Mouse (Mus musculus) midbrain, postnatal 0 days (tissue): Measurements from ENCODE around the gene Avil. TPM values are rescaled to one million over a fixed set of nuclear protein-coding genes. Genes with fewer than 3 reads are reported as not detected.
A peak's percentile ranks its signal among the peaks of the same experiment; 100 is the strongest.

Experiments used
- ATAC-seq: fragments of 200-750 bp; cut with Nextera tagmentation; 2 replicates; pipeline ENCODE4 v1.8.0; 2017; ENCODE audit warnings: moderate number of reproducible peaks, mild to moderate bottlenecking, moderate TSS enrichment, moderate library complexity; ENCODE audit not compliant: low FRiP score
- DNase-seq: peaks from one replicate; pipeline ENCODE4 v3.0.0-alpha.2; 2015; ENCODE audit warnings: low spot score
- H3K27ac ChIP-seq: fragments of 300-500 bp; sonication (generic); 2 replicates; pipeline ENCODE4 v1.5.1; 2014; ENCODE audit warnings: low read depth, mild to moderate bottlenecking, low read length, mixed read lengths
- H3K27me3 ChIP-seq: fragments of 300-500 bp; sonication (generic); 2 replicates; pipeline ENCODE4 v1.6.1; 2014; ENCODE audit warnings: low read length, control low read depth, mixed read lengths; ENCODE audit not compliant: insufficient read depth
- H3K36me3 ChIP-seq: fragments of 300-500 bp; sonication (generic); 2 replicates; pipeline ENCODE4 v1.6.1; 2014; ENCODE audit warnings: low read length, control low read depth, mixed read lengths; ENCODE audit not compliant: insufficient read depth
- H3K4me1 ChIP-seq: fragments of 300-500 bp; sonication (generic); 2 replicates; pipeline ENCODE4 v1.6.1; 2014; ENCODE audit warnings: mild to moderate bottlenecking, control low read depth, antibody characterized with exemption, low read length, mixed read lengths; ENCODE audit not compliant: insufficient read depth
- H3K4me2 ChIP-seq: fragments of 300-500 bp; sonication (generic); 2 replicates; pipeline ENCODE4 v1.6.1; 2014; ENCODE audit warnings: low read depth, mild to moderate bottlenecking, low read length, mixed read lengths; ENCODE audit not compliant: poor library complexity, severe bottlenecking
- H3K4me3 ChIP-seq: fragments of 300-500 bp; sonication (generic); 2 replicates; pipeline ENCODE4 v1.5.1; 2014; ENCODE audit warnings: low read depth, mild to moderate bottlenecking, low read length, moderate library complexity
- H3K9ac ChIP-seq: fragments of 300-500 bp; sonication (generic); replicated peaks from 2 replicates; pipeline ENCODE4 v1.6.1; 2014; ENCODE audit warnings: mild to moderate bottlenecking, low read length, moderate library complexity, mixed read lengths; ENCODE audit not compliant: poor library complexity, severe bottlenecking
- H3K9me3 ChIP-seq: fragments of 300-500 bp; sonication (generic); 2 replicates; pipeline ENCODE4 v1.6.1; 2016; ENCODE audit warnings: low read length, control low read depth
- CTCF ChIP-seq: IDR thresholded peaks from 2 replicates; pipeline ENCODE4 v1.5.1; 2016; ENCODE audit warnings: antibody characterized with exemption, mild to moderate bottlenecking
- WGBS: fragments of 180-500 bp; shearing (Covaris S2); extraction: QIAGEN DNeasy Blood & Tissue Kit; methylation state at CpG from one replicate; pipeline ENCODE4 v1.1.7; 2014; 5-methylcytosine and 5-hydroxymethylcytosine counted together
- polyA plus RNA-seq: library from polyadenylated mRNA; unstranded; fragments of >200 nt; fragmentation: Nextera tagmentation; extraction: Ambion mirVana; gene quantifications from 2 replicates; pipeline ENCODE4 v1.2.1, GENCODE M21; 2015
- total RNA-seq: library from RNA; depleted of rRNA; stranded (reverse); fragments of >200 nt; gene quantifications from 2 replicates; pipeline ENCODE4 v1.2.3, GENCODE M21; 2014

The Avil gene
- total and polyA plus RNA-seq, 2 experiments from 2014 or later: 1.3 to 2.0 TPM

GRCm38 (mm10) chr10:126987183-126988118 lies 13.1 kb upstream of the Avil start:
- DNase-seq (no peak), ATAC-seq (no peak)
- H3K9me3 ChIP-seq: no peaks in the 10 kb centered on the region
- H3K27me3 ChIP-seq: no peaks in the 10 kb centered on the region
- H3K4me2 ChIP-seq: no peak overlapping the region
- H3K4me3 ChIP-seq: no peak overlapping the region
- 67% methylated on average over 8 of the region's 8 CpGs for WGBS
- TF ChIP-seq CTCF: no peak
- no peak overlapping the region for H3K27ac ChIP-seq
- peaks cover 22% of the 10 kb centered on the region for H3K4me1 ChIP-seq
- H3K9ac ChIP-seq: no peak overlapping the region
- H3K36me3 ChIP-seq: peaks cover 9% of the 10 kb centered on the region

DNA sequence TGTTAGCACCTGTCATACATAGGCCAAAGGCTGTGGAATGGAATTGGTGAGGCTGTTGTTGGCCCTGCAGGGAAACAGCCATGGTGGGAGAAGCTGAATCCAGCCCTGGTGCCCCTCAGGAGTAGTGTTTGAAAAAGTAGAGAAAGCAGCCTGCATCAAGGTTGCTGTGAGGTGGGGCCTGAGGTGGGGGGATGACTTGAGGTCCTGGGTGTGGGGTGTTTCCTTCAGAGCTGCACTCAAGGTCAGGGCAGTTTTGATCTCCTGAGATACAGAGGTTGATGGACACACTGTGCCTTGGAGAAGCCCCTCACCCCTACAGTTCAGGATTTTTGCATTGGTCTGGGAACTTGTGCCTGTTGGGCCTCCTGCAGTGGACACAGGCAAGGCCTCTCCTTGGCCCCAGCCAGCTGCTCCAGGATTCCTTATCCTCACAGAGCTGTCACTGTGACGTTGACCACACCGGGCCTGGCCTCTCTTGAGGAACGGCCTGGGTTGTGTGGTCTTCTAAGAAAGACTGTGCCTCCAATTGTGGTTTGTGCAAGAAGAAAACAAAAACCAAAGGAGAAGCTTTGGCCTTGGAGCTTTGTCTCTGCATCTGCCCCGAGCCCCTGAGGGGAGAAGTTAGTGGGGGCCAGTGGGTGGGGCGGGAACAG lies 11.9 kb upstream of the Avil start:
- H3K27me3 ChIP-seq: no peaks in the 10 kb centered on the region
- no peak overlapping the region for H3K9ac ChIP-seq
- H3K4me2 ChIP-seq: no peak overlapping the region
- H3K9me3 ChIP-seq: no peaks in the 10 kb centered on the region
- no peak for ATAC-seq
- TF ChIP-seq CTCF: no peak
- peaks cover 20% of the 10 kb centered on the region for H3K36me3 ChIP-seq
- no peak overlapping the region for H3K27ac ChIP-seq
- H3K4me1 ChIP-seq: peaks cover 16% of the 10 kb centered on the region
- no peak overlapping the region for H3K4me3 ChIP-seq
- WGBS: 72% methylated on average over 5 of the region's 5 CpGs
- no peak for DNase-seq

DNA sequence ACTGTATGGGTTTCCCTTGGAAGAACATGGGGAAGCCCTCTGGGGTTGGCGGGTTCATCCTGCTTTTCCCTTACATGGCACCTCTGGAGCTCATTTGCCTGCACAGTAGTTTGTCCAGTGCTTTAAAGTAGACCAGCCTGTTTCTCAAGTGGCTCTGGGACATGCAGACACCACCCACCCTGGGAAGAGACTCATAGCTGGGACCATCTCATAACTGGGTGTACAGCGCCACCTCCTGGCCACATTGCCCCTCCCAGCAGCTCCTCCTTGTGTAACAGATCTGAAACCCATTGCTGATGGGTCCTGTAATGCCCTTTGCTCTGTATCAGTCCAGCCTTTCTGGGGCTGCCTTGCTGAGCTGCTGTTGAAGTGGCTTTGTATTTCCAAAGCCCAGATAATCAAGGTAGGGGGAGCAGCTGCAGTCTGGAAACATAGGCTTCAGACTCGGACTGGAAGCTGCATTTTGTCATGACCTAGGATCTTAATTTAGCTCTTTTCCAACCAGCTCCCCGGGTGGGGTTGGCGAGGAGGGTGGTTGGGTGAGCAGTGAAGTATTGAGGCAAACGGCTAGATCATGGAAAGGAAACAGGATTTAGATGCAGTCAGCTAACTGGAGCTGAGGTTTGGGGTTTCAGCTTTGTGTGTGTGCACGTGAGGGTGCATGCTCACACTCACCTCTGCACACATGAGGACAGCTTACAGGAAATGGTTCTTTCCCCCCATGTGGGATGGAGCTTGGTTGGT lies 10.0 kb upstream of the Avil start:
- Histone ChIP-seq H3K4me1 (0 out of 2 replicates have a peak, but pooled peaks cover 3% of the 10 kb centered on the region), H3K27me3 (no peaks in the 10 kb centered on the region), H3K4me3 (no peak overlapping the region), H3K9ac (no peak overlapping the region), H3K9me3 (no peaks in the 10 kb centered on the region), H3K36me3 (peaks cover 38% of the 10 kb centered on the region), H3K4me2 (no peak overlapping the region), H3K27ac (no peak overlapping the region)
- TF ChIP-seq CTCF: peak; percentile 92
- WGBS: 57% methylated on average over 7 of the region's 7 CpGs
- DNase-seq (peak; percentile 90), ATAC-seq (peak; percentile 67; the same call in 1 of the 2 replicates)

DNA sequence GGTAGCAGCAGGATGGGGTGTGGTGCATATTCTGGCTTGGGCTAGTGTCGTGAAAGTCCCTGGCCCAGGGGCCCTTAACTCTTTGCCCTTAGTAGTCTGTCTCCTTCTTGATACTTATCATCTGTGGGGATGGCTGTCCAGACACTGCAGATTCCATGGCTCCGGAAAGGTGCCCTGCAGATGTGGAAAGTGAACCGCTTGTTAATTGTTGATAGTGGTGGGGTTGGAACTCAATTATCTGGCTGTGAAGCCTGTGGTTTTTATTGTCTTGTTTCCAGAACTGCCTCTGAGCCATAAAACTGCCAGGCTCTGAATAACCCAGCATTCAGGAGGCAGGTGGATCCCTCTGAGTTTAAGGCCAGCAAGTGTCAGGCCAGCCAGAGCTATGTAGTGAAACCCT lies 8.8 kb upstream of the Avil start:
- Histone ChIP-seq H3K4me1 (0 out of 2 replicates have a peak, but pooled peaks cover 3% of the 10 kb centered on the region), H3K4me2 (no peak overlapping the region), H3K27ac (no peak overlapping the region), H3K36me3 (peaks cover 41% of the 10 kb centered on the region), H3K9me3 (no peaks in the 10 kb centered on the region), H3K27me3 (no peaks in the 10 kb centered on the region), H3K4me3 (no peak overlapping the region), H3K9ac (no peak overlapping the region)
- DNase-seq (no peak), ATAC-seq (no peak)
- 77% methylated on average over 3 of the region's 3 CpGs for WGBS
- TF ChIP-seq CTCF: no peak

- Histone ChIP-seq H3K27ac (no peak overlapping the region), H3K4me1 (no peaks in the 10 kb centered on the region), H3K4me2 (no peak overlapping the region), H3K9me3 (no peaks in the 10 kb centered on the region), H3K27me3 (no peaks in the 10 kb centered on the region), H3K9ac (no peak overlapping the region), H3K36me3 (peaks cover 50% of the 10 kb centered on the region), H3K4me3 (no peak overlapping the region)
- WGBS: 95% methylated on average over 3 of the region's 3 CpGs
- no peak for TF ChIP-seq CTCF
- no peak for DNase-seq
- ATAC-seq: no peak
These were observed 6.9 kb upstream of the Avil start for GRCm38 (mm10) chr10:126993621-126994020.
